Mouse (Mus musculus): ENCODE measurements around the gene Fubp3.

GRCm38 (mm10) chr2:31636742-31637141 lies 64.3 kb downstream of the Fubp3 start:
- TF ChIP-seq POLR2A (IDR thresholded peaks at IDR 0.05; ENCODE audit: borderline replicate concordance, control insufficient read depth, low read depth, low read length) (no peak), CTCF (IDR thresholded peaks at IDR 0.05; ENCODE audit: control insufficient read depth, insufficient read depth, low read length) (no peak)

Data from bone marrow, adult 2 months (tissue).